Mouse (Mus musculus) embryonic facial prominence, embryonic 10.5 days (tissue): Measurements from ENCODE around the gene Car10. TPM values are rescaled to one million over a fixed set of nuclear protein-coding genes. Genes with fewer than 3 reads are reported as not detected.

Experiments
- DNase-seq: peaks from one replicate; pipeline ENCODE4 v3.0.0-alpha.2; 2017; ENCODE audit warnings: low spot score
- H3K27ac ChIP-seq: fragments of 300-500 bp; sonication (generic); replicated peaks from 2 replicates; pipeline ENCODE4 v1.5.1; 2016; ENCODE audit warnings: mild to moderate bottlenecking
- H3K27me3 ChIP-seq: fragments of 300-500 bp; sonication (generic); replicated peaks from 2 replicates; pipeline ENCODE4 v1.6.1; 2016; ENCODE audit warnings: low read depth, mild to moderate bottlenecking; ENCODE audit not compliant: poor library complexity, severe bottlenecking
- H3K36me3 ChIP-seq: fragments of 300-500 bp; sonication (generic); replicated peaks from 2 replicates; pipeline ENCODE4 v1.6.1; 2016; ENCODE audit warnings: mild to moderate bottlenecking, moderate library complexity
- H3K4me1 ChIP-seq: fragments of 300-500 bp; sonication (generic); 2 replicates; pipeline ENCODE4 v1.6.1; 2016
- H3K4me3 ChIP-seq: fragments of 300-500 bp; sonication (generic); 2 replicates; pipeline ENCODE4 v1.5.1; 2016; ENCODE audit warnings: mild to moderate bottlenecking, moderate library complexity
- H3K9me3 ChIP-seq: fragments of 300-500 bp; sonication (generic); 2 replicates; pipeline ENCODE4 v1.6.1; 2016; ENCODE audit warnings: mild to moderate bottlenecking
- WGBS: fragments of 180-500 bp; shearing (Covaris S2); methylation state at CpG from one replicate; pipeline ENCODE4 v1.1.7; 2016; 5-methylcytosine and 5-hydroxymethylcytosine counted together
- polyA plus RNA-seq: library from polyadenylated mRNA; unstranded; fragments of >200 nt; fragmentation: Nextera tagmentation; extraction: Ambion mirVana; gene quantifications from 2 replicates; pipeline ENCODE4 v1.2.1, GENCODE M21; 2016

Car10 gene
- polyA plus RNA-seq, 1 experiment from 2014 or later = 0.41 TPM

GRCm38 (mm10) chr11:93522501-93522900, 424.7 kb downstream of the Car10 start:
- 77% methylated on average over 3 of the region's 3 CpGs for WGBS

GRCm38 (mm10) chr11:93525921-93526320, 428.1 kb downstream of the Car10 start:
- WGBS = 81% methylated on average over 3 of the region's 3 CpGs
- H3K4me1 ChIP-seq = no peaks in the 10 kb centered on the region
- H3K27ac ChIP-seq = no peak overlapping the region
- H3K9me3 ChIP-seq = no peaks in the 10 kb centered on the region
- no peaks in the 10 kb centered on the region for H3K36me3 ChIP-seq
- no peak for DNase-seq
- H3K4me3 ChIP-seq = no peak overlapping the region
- H3K27me3 ChIP-seq = no peaks in the 10 kb centered on the region

More at GRCm38 (mm10) chr11:93522501-93522900, 424.7 kb downstream of the Car10 start:
- Histone ChIP-seq H3K9me3 (no peaks in the 10 kb centered on the region), H3K4me1 (0 out of 2 replicates have a peak, but pooled peaks cover 3% of the 10 kb centered on the region), H3K27me3 (no peaks in the 10 kb centered on the region), H3K4me3 (no peak overlapping the region), H3K27ac (no peak overlapping the region), H3K36me3 (no peaks in the 10 kb centered on the region)
- no peak for DNase-seq

- H3K36me3 ChIP-seq = no peaks in the 10 kb centered on the region
- no peaks in the 10 kb centered on the region for H3K4me1 ChIP-seq
- H3K27ac ChIP-seq = no peak overlapping the region
- 83% methylated on average over 7 of the region's 7 CpGs for WGBS
- no peaks in the 10 kb centered on the region for H3K9me3 ChIP-seq
- no peaks in the 10 kb centered on the region for H3K27me3 ChIP-seq
- DNase-seq = no peak
- H3K4me3 ChIP-seq = no peak overlapping the region
Observed at GRCm38 (mm10) chr11:93531029-93531680, 433.3 kb downstream of the Car10 start.

DNA sequence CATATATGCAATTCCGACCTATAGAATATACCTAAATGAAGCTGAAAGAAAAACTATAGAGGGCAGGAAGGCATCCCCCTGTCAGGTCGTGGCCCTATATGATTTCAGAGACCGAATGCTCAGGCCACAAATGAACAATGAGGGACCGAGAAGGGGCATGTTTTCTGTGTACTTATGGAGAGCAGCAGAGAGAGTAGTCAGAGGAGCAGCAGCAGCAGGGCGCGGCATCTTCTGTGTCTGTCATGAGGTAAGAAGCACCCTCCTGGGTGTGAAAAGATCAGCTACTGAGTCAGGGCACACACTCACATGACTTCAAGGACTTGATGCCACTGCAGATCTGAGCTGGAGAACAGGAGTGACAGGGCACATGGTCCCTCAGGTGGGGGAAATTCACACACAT, 438.4 kb downstream of the Car10 start:
- no peaks in the 10 kb centered on the region for H3K9me3 ChIP-seq
- no peaks in the 10 kb centered on the region for H3K4me1 ChIP-seq
- no peak overlapping the region for H3K27ac ChIP-seq
- DNase-seq = no peak
- H3K27me3 ChIP-seq = no peaks in the 10 kb centered on the region
- H3K4me3 ChIP-seq = no peak overlapping the region
- 90% methylated on average over 6 of the region's 6 CpGs for WGBS
- no peaks in the 10 kb centered on the region for H3K36me3 ChIP-seq

DNA sequence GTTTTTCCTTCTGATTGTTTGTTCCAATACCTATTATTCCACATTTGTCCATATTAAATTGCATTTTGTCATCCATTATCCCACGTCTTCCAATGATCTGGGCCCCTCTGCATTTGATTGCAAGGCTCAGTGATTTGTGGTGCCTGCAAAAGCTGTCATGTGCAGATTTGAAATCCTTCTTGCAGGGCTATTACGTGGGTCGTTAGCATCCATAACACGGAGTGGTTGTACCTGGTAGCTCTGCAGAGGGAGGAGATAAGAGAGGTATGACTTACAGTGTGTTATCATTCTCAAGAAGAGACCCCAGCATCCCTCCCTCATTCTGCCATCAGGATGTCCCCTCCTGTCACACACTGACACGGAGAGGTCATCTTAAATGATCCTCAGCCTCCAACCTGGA, 451.1 kb downstream of the Car10 start:
- Histone ChIP-seq H3K4me1 (no peaks in the 10 kb centered on the region), H3K9me3 (no peaks in the 10 kb centered on the region), H3K27ac (no peak overlapping the region), H3K36me3 (no peaks in the 10 kb centered on the region), H3K4me3 (no peak overlapping the region), H3K27me3 (no peaks in the 10 kb centered on the region)
- 63% methylated on average over 5 of the region's 5 CpGs for WGBS
- no peak for DNase-seq

DNA sequence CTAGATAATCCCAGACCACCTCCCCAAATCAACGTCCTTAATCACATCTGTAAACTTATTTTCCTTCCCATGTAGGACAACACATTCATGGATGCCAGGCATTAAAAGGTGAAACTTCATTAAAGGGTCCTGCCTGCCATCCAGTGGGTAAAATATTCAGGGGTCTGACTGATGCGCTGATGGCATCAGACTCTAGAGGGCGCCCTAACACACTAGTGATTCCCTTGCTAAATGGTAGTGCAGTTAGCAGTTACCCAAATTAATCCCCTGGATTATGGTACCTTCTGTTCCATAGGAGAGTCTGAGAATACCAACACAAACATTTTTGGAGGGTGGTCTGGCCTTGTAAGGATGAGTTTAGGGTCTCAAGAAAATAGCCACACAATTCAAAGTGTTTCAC, 453.1 kb downstream of the Car10 start:
- no peaks in the 10 kb centered on the region for H3K4me1 ChIP-seq
- no peak overlapping the region for H3K27ac ChIP-seq
- H3K27me3 ChIP-seq = no peaks in the 10 kb centered on the region
- H3K9me3 ChIP-seq = no peaks in the 10 kb centered on the region
- H3K36me3 ChIP-seq = no peaks in the 10 kb centered on the region
- no peak overlapping the region for H3K4me3 ChIP-seq
- DNase-seq = peak; percentile 49
- 4% methylated on average over 3 of the region's 3 CpGs for WGBS

- Histone ChIP-seq H3K4me3 (no peak overlapping the region), H3K4me1 (peaks cover 6% of the 10 kb centered on the region), H3K27me3 (no peaks in the 10 kb centered on the region), H3K9me3 (no peaks in the 10 kb centered on the region), H3K27ac (no peak overlapping the region), H3K36me3 (no peaks in the 10 kb centered on the region)
- DNase-seq = no peak
- WGBS = 85% methylated on average over 3 of the region's 3 CpGs
Observed at GRCm38 (mm10) chr11:93559118-93559517, 461.3 kb downstream of the Car10 start.

DNA sequence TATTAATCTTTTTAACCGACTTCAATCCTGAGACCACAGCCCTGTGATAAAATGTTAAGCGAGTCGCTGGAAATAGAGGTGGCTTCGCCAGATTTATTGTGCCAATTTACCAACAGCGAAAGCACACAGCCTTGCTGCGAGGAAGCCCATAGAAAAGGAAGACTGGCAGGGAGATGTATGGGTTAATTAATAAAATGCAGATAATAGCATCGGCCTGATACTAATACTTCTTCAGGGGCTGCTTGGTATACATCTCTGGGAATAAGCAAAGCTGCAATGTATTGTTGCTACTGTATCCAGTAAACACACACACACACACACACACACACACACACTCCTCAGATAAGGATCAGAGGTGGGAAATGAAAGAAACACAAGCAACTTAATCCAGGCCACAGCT, 462.7 kb downstream of the Car10 start:
- no peak for DNase-seq
- Histone ChIP-seq H3K27ac (no peak overlapping the region), H3K9me3 (no peaks in the 10 kb centered on the region), H3K4me3 (no peak overlapping the region), H3K36me3 (no peaks in the 10 kb centered on the region), H3K27me3 (no peaks in the 10 kb centered on the region), H3K4me1 (peaks cover 6% of the 10 kb centered on the region)
- WGBS = 85% methylated on average over 7 of the region's 7 CpGs

GRCm38 (mm10) chr11:93562330-93562865, 464.6 kb downstream of the Car10 start:
- H3K27me3 ChIP-seq = no peaks in the 10 kb centered on the region
- DNase-seq = no peak
- no peak overlapping the region for H3K4me3 ChIP-seq
- peaks cover 6% of the 10 kb centered on the region for H3K4me1 ChIP-seq
- H3K9me3 ChIP-seq = no peaks in the 10 kb centered on the region
- H3K36me3 ChIP-seq = no peaks in the 10 kb centered on the region
- no peak overlapping the region for H3K27ac ChIP-seq

DNA sequence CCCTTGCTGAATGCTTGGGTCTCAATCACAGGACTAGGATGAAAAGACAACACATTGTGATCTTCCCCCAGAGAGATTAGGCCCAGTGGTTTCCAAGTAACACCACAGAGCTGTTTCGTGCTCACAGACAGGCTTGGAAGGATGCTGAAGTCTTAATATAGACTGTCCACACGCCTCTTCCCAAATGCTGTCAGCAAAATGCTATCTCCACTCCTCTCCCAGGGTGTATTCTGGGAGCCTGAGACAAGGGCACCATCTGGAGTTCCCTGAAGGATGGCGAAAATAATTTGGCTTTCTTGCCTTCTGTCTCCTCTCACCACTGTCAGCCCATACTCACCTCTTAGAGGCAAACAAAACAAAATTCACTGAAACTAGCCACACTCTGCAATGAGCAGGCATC, 467.9 kb downstream of the Car10 start:
- no peak for DNase-seq
- H3K9me3 ChIP-seq = no peaks in the 10 kb centered on the region
- no peaks in the 10 kb centered on the region for H3K36me3 ChIP-seq
- peaks cover 4% of the 10 kb centered on the region for H3K4me1 ChIP-seq
- no peaks in the 10 kb centered on the region for H3K27me3 ChIP-seq
- WGBS = 84% methylated on average over 3 of the region's 3 CpGs
- no peak overlapping the region for H3K27ac ChIP-seq
- H3K4me3 ChIP-seq = no peak overlapping the region

DNA sequence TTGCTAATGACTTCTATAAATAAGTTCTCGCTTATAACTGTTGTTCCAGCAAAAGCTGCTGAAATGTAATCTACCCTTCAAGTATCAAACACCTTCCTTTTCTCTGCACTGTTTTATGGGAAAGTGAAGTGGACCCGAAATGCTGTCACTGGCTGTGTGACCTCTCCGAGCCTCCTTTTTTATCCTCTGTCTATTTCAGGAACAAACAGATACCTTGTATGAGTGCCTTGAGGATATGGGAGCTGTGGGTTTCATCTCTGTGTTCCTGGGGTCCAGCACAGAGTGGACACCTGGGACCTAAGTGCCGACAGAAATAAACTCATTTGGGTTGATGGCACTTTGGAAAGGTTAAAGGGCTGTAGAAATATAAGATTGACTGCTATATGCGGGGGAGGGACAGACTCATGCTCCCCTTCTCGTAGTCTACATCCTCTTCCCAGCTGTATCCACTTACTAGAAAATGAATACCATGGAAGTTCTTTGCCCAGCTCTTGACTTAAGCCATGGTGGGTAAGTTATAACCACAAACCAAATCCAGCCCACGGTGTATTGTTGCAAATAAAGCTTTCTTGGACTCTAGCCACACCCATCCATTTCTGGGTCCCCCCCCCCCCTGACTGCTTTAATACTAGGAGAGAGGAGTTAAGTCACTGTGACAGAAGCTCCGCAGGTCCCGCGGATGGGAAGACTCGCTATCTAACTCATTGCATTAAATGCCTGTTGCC, 474.3 kb downstream of the Car10 start:
- 79% methylated on average over 11 of the region's 11 CpGs for WGBS
- DNase-seq = no peak
- H3K27me3 ChIP-seq = no peaks in the 10 kb centered on the region

DNA sequence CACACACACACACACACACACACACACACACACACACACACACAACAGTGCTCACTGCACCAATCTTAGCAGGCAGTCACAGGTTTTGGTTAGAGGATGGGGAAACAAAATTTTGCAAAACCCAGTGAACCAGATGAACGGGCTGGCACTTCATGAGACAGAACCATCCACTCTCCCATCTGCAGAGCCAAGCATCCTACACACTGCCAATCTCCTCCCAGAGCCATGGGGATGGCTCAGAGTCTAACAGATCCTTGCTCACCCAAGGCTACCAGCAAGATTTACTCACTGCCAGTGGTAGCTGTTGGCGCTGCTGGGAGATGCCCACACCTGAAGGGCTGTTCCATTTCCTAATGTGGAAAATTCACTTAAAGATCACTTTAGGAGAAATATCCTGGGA, 479.6 kb downstream of the Car10 start:
- no peaks in the 10 kb centered on the region for H3K36me3 ChIP-seq

More for the DNA sequence above, 474.3 kb downstream of the Car10 start:
- no peak overlapping the region for H3K27ac ChIP-seq
- no peaks in the 10 kb centered on the region for H3K9me3 ChIP-seq
- H3K4me1 ChIP-seq = no peaks in the 10 kb centered on the region
- H3K36me3 ChIP-seq = no peaks in the 10 kb centered on the region
- H3K4me3 ChIP-seq = no peak overlapping the region

DNA sequence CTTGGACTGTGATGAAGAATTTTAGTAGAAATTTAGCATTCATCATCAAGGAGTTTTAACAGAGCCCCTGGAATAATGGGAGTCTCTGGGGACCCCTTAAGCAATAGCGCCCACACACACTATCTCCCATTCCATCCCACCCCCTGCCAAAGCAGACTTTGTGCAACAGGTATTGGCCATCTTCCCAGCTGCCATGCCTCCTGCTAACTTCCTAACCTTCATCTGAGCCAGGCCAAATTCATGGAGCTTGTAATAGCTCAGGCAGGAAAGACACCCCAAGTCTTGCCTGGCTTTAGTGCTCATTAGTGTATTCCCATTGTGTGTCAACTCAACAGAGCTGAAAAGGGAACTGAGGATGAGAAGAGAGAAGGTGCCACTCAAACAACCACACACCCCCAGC, 481.8 kb downstream of the Car10 start:
- DNase-seq = no peak
- no peaks in the 10 kb centered on the region for H3K9me3 ChIP-seq
- H3K4me1 ChIP-seq = no peaks in the 10 kb centered on the region
- no peaks in the 10 kb centered on the region for H3K36me3 ChIP-seq
- no peak overlapping the region for H3K27ac ChIP-seq
- H3K4me3 ChIP-seq = no peak overlapping the region
- 95% methylated on average over 1 of the region's 1 CpGs for WGBS
- H3K27me3 ChIP-seq = no peaks in the 10 kb centered on the region

More for the DNA sequence above, 479.6 kb downstream of the Car10 start:
- Histone ChIP-seq H3K4me1 (no peaks in the 10 kb centered on the region), H3K9me3 (no peaks in the 10 kb centered on the region), H3K27ac (no peak overlapping the region), H3K4me3 (no peak overlapping the region), H3K27me3 (no peaks in the 10 kb centered on the region)
- 95% methylated on average over 2 of the region's 2 CpGs for WGBS
- DNase-seq = no peak
